Comparison of ENCODE assay signal across 11 mouse cellular contexts in genomic region chr2:29716143-29716542, GRCm38 (mm10). TPM values are rescaled to one million over a fixed set of nuclear protein-coding genes. Genes with fewer than 3 reads are reported as not detected.
A peak's percentile ranks its signal among the peaks of the same experiment; 100 is the strongest.
DNase-seq lines count a peak whose midpoint lies in the region; ATAC-seq and TF ChIP-seq lines count a peak whose summit lies in the region.
"Had no signal": no experiment of that assay in that cellular context is flagged by ENCODE, and none has a peak within 500 bp of the region (broad histone marks: within the 10 kb centered on the region; RNA-seq: fewer than 3 reads in every experiment).

No protein-coding gene starts in this region.

- H3K36me3 ChIP-seq in hindbrain, embryonic 10.5 days: peaks cover 95% of the 10 kb centered on the region
- no peaks in the 10 kb centered on the region; the same call in 1 of the 2 replicates for H3K36me3 ChIP-seq in hindbrain, embryonic 11.5 days (ENCODE audit: control insufficient read depth, insufficient read depth, low read length)
- H3K36me3 ChIP-seq in neural tube, embryonic 13.5 days: peaks cover 81% of the 10 kb centered on the region
- peaks cover 33% of the 10 kb centered on the region; the same call in 1 of the 2 replicates for H3K36me3 ChIP-seq in hindbrain, postnatal 0 days (ENCODE audit: insufficient read depth, low read length)
- H3K36me3 ChIP-seq in stomach, postnatal 0 days (ENCODE audit: control insufficient read depth, insufficient read depth, low read length): peaks cover 11% of the 10 kb centered on the region

- no peaks in the 10 kb centered on the region for H3K27me3 ChIP-seq in hindbrain, embryonic 10.5 days (ENCODE audit: insufficient read depth, poor library complexity, severe bottlenecking)
- H3K27me3 ChIP-seq in hindbrain, embryonic 11.5 days (ENCODE audit: control insufficient read depth, insufficient read depth, low read length): no peaks in the 10 kb centered on the region
- H3K27me3 ChIP-seq in neural tube, embryonic 13.5 days: no peaks in the 10 kb centered on the region
- H3K27me3 ChIP-seq in hindbrain, postnatal 0 days (ENCODE audit: insufficient read depth, low read length): no peaks in the 10 kb centered on the region
- H3K27me3 ChIP-seq in stomach, postnatal 0 days (ENCODE audit: control insufficient read depth, insufficient read depth, low read length): no peaks in the 10 kb centered on the region
- H3K27me3 ChIP-seq: liver, embryonic 15.5 days; Patski had no signal

- no peak for TF ChIP-seq EP300 in stomach, postnatal 0 days (optimal IDR thresholded peaks at IDR 0.05)

- no peak for ATAC-seq in hindbrain, embryonic 11.5 days (ENCODE audit: low FRiP score)
- no peak for ATAC-seq in neural tube, embryonic 13.5 days (ENCODE audit: low read depth)
- ATAC-seq in hindbrain, postnatal 0 days: no peak; the same call in 1 of the 2 replicates
- ATAC-seq in stomach, postnatal 0 days (ENCODE audit: low FRiP score, low TSS enrichment): no peak

- H3K4me3 ChIP-seq in hindbrain, embryonic 10.5 days: no peak overlapping the region
- no peak overlapping the region for H3K4me3 ChIP-seq in hindbrain, embryonic 11.5 days (ENCODE audit: low read depth, low read length)
- H3K4me3 ChIP-seq in neural tube, embryonic 13.5 days: no peak overlapping the region
- no peak overlapping the region for H3K4me3 ChIP-seq in hindbrain, postnatal 0 days (ENCODE audit: low read length)
- H3K4me3 ChIP-seq in stomach, postnatal 0 days (ENCODE audit: low read depth, low read length): no peak overlapping the region
- H3K4me3 ChIP-seq: liver, embryonic 15.5 days had no signal

- no peak overlapping the region for H3K9ac ChIP-seq in hindbrain, embryonic 11.5 days (ENCODE audit: low read depth, low read length)
- no peak overlapping the region for H3K9ac ChIP-seq in neural tube, embryonic 13.5 days
- H3K9ac ChIP-seq in hindbrain, postnatal 0 days (replicated peaks; ENCODE audit: low read length): no peak overlapping the region
- no peak overlapping the region for H3K9ac ChIP-seq in stomach, postnatal 0 days (ENCODE audit: low read length)
- H3K9ac ChIP-seq: liver, embryonic 15.5 days had no signal

- 0 out of 2 replicates have a peak overlapping the region, but pooled peaks have one; percentile 47 for H3K27ac ChIP-seq in hindbrain, embryonic 10.5 days
- H3K27ac ChIP-seq in hindbrain, embryonic 11.5 days (ENCODE audit: low read depth, low read length): no peak overlapping the region
- peak overlapping the region; percentile 28; the same call in 1 of the 2 replicates for H3K27ac ChIP-seq in neural tube, embryonic 13.5 days (replicated peaks)
- peak overlapping the region; percentile 15; the same call in 1 of the 2 replicates for H3K27ac ChIP-seq in hindbrain, postnatal 0 days
- H3K27ac ChIP-seq in stomach, postnatal 0 days (replicated peaks): peak overlapping the region; percentile 78
- H3K27ac ChIP-seq: liver, embryonic 15.5 days had no signal

- DNase-seq in hindbrain, embryonic 10.5 days (ENCODE audit: low spot score): no peak
- DNase-seq in hindbrain, embryonic 11.5 days (ENCODE audit: low spot score): no peak
- DNase-seq in neural tube, embryonic 10.5 days (ENCODE audit: extremely low spot score, low spot score): no peak
- DNase-seq in hindbrain, postnatal 0 days (ENCODE audit: low spot score): no peak
- no peak for DNase-seq in stomach, postnatal 0 days (ENCODE audit: low spot score)
- no peak for DNase-seq in left cerebral cortex, postnatal 25 days (ENCODE audit: low spot score in 2 of 2)
- no peak for DNase-seq in right cerebral cortex, postnatal 4 days

- intact Hi-C loops in left cerebral cortex, postnatal 25 days (cut with DNase I): no loop called here

- peaks cover 19% of the 10 kb centered on the region for H3K4me1 ChIP-seq in hindbrain, embryonic 10.5 days (replicated peaks)
- H3K4me1 ChIP-seq in hindbrain, embryonic 11.5 days (replicated peaks; ENCODE audit: control insufficient read depth, insufficient read depth, low read length): no peaks in the 10 kb centered on the region
- peaks cover 15% of the 10 kb centered on the region; the same call in 1 of the 2 replicates for H3K4me1 ChIP-seq in neural tube, embryonic 13.5 days (replicated peaks)
- H3K4me1 ChIP-seq in hindbrain, postnatal 0 days (ENCODE audit: insufficient read depth, low read length): no peaks in the 10 kb centered on the region
- H3K4me1 ChIP-seq in stomach, postnatal 0 days (replicated peaks; ENCODE audit: control insufficient read depth, insufficient read depth): no peaks in the 10 kb centered on the region; the same call in 1 of the 2 replicates

- no peak overlapping the region for H3K4me2 ChIP-seq in hindbrain, embryonic 11.5 days (replicated peaks; ENCODE audit: low read depth, low read length)
- no peak overlapping the region for H3K4me2 ChIP-seq in neural tube, embryonic 13.5 days
- H3K4me2 ChIP-seq in hindbrain, postnatal 0 days (ENCODE audit: low read depth, low read length): no peak overlapping the region
- no peak overlapping the region for H3K4me2 ChIP-seq in stomach, postnatal 0 days (replicated peaks; ENCODE audit: low read depth)
- H3K4me2 ChIP-seq: liver, embryonic 15.5 days had no signal

- H3K9me3 ChIP-seq in hindbrain, embryonic 10.5 days: no peaks in the 10 kb centered on the region
- no peaks in the 10 kb centered on the region for H3K9me3 ChIP-seq in hindbrain, embryonic 11.5 days (ENCODE audit: control insufficient read depth, low read length)
- H3K9me3 ChIP-seq in neural tube, embryonic 13.5 days: no peaks in the 10 kb centered on the region
- H3K9me3 ChIP-seq in hindbrain, postnatal 0 days (ENCODE audit: low read length): no peaks in the 10 kb centered on the region
- H3K9me3 ChIP-seq in stomach, postnatal 0 days (ENCODE audit: control insufficient read depth, low read length): no peaks in the 10 kb centered on the region
- H3K9me3 ChIP-seq: liver, embryonic 15.5 days had no signal

- no peak for TF ChIP-seq CTCF in hindbrain, postnatal 0 days (IDR thresholded peaks at IDR 0.05; ENCODE audit: low read depth)
- no peak for TF ChIP-seq CTCF in stomach, postnatal 0 days (IDR thresholded peaks at IDR 0.05; ENCODE audit: low read depth)

- WGBS in hindbrain, embryonic 10.5 days: 42% methylated on average over 7 of the region's 7 CpGs
- WGBS in hindbrain, embryonic 11.5 days: 45% methylated on average over 7 of the region's 7 CpGs
- 53% methylated on average over 7 of the region's 7 CpGs for WGBS in neural tube, embryonic 13.5 days
- WGBS in hindbrain, postnatal 0 days: 43% methylated on average over 7 of the region's 7 CpGs
- 30% methylated on average over 7 of the region's 7 CpGs for WGBS in stomach, postnatal 0 days

RNA-seq across cellular contexts. Expression of gene Gm13420, which starts 35.3 kb away (rescaled TPM):
- polyA plus RNA-seq in hindbrain, embryonic 10.5 days (2016; fragmentation: Nextera tagmentation; extraction: Ambion mirVana): 0.30 TPM in 1 of 2 replicates, not detected in the other
- polyA plus RNA-seq in hindbrain, embryonic 11.5 days (2014; fragmentation: Nextera tagmentation; extraction: Ambion mirVana): not detected in 2 replicates
- 0.18 TPM in 1 of 2 replicates, not detected in the other for polyA plus RNA-seq in neural tube, embryonic 13.5 days (2015; fragmentation: Nextera tagmentation; extraction: Ambion mirVana)
- total RNA-seq in hindbrain, postnatal 0 days (2014; rRNA removed): 2.6 TPM in 1 of 2 replicates, not detected in the other
- polyA plus RNA-seq in hindbrain, postnatal 0 days (2015; fragmentation: Nextera tagmentation; extraction: Ambion mirVana): 0.33 and 0.56 TPM in 2 replicates
- 5.8 and 6.1 TPM in 2 replicates for polyA plus RNA-seq in stomach, postnatal 0 days (2015; fragmentation: Nextera tagmentation; extraction: Ambion mirVana)
- total RNA-seq in left cerebral cortex, postnatal 25 days (2021): 1 to 10 TPM; 1.9 to 2.2 TPM

RNA-seq across cellular contexts. Expression of gene Gm13547, which starts 43.0 kb away (rescaled TPM):
- not detected in 2 replicates for polyA plus RNA-seq in hindbrain, embryonic 10.5 days (2016; fragmentation: Nextera tagmentation; extraction: Ambion mirVana)
- not detected in 2 replicates for polyA plus RNA-seq in hindbrain, embryonic 11.5 days (2014; fragmentation: Nextera tagmentation; extraction: Ambion mirVana)
- polyA plus RNA-seq in neural tube, embryonic 13.5 days (2015; fragmentation: Nextera tagmentation; extraction: Ambion mirVana): 0.33 TPM in 1 of 2 replicates, not detected in the other
- not detected in 2 replicates for total RNA-seq in hindbrain, postnatal 0 days (2014; rRNA removed)
- polyA plus RNA-seq in hindbrain, postnatal 0 days (2015; fragmentation: Nextera tagmentation; extraction: Ambion mirVana): 0.48 and 0.59 TPM in 2 replicates
- 0.28 TPM in 1 of 2 replicates, not detected in the other for polyA plus RNA-seq in stomach, postnatal 0 days (2015; fragmentation: Nextera tagmentation; extraction: Ambion mirVana)
- not detected for total RNA-seq in left cerebral cortex, postnatal 25 days (2021)
- polyA plus RNA-seq: cortical plate, adult 2 months; liver, embryonic 15.5 days had no signal
